Mouse (Mus musculus): ENCODE results near the gene Ank3. TPM values are rescaled to one million over a fixed set of nuclear protein-coding genes. Genes with fewer than 3 reads are reported as not detected.
A peak's percentile ranks its signal among the peaks of the same experiment; 100 is the strongest.
"Not testable (repeated sequence)": the region's sequence is repeated elsewhere in the genome, so short reads cannot be mapped to it uniquely, and the experiment has no call there.

The Ank3 gene
- polyA plus RNA-seq, 1 experiment from 2014 or later: 60.0 TPM

- Histone ChIP-seq H3K27me3 (replicated peaks; ENCODE audit: control insufficient read depth, insufficient read depth, low read length) (no peaks in the 10 kb centered on the region), H3K4me2 (ENCODE audit: low read length) (no peak overlapping the region), H3K9ac (ENCODE audit: low read length) (no peak overlapping the region), H3K27ac (ENCODE audit: low read depth, low read length) (no peak overlapping the region), H3K4me1 (ENCODE audit: control insufficient read depth, insufficient read depth, low read length) (no peaks in the 10 kb centered on the region), H3K36me3 (ENCODE audit: control insufficient read depth, insufficient read depth, low read length) (peaks cover 46% of the 10 kb centered on the region), H3K9me3 (replicated peaks; ENCODE audit: control insufficient read depth, low read length) (no peaks in the 10 kb centered on the region), H3K4me3 (ENCODE audit: low read depth, low read length) (no peak overlapping the region)
- WGBS: 64% methylated on average over 5 of the region's 5 CpGs
- ATAC-seq: no peak
- DNase-seq (ENCODE audit: low spot score): no peak
These were observed 499.4 kb downstream of the Ank3 start for GRCm38 (mm10) chr10:69897927-69898326.

DNA sequence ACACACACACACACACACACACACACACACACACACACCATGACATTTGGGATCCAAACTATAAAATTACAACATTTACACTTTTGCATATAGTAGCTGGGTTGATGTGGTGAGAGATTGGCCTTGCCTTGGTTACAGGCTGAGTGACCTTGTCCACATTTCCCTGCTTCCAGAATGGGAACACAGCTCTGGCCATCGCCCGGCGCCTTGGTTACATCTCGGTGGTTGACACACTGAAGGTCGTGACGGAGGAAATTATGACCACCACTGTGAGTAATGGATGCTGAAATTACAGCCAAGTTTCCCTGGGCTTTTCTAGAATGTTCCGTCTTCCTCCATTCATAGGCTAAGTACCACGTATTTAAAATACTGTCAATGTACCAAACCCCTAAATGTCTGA lies 500.2 kb downstream of the Ank3 start:
- no peak overlapping the region for H3K9ac ChIP-seq (ENCODE audit: low read length)
- no peaks in the 10 kb centered on the region for H3K9me3 ChIP-seq (replicated peaks; ENCODE audit: control insufficient read depth, low read length)
- no peak overlapping the region for H3K27ac ChIP-seq (ENCODE audit: low read depth, low read length)
- WGBS: 96% methylated on average over 8 of the region's 8 CpGs
- H3K4me3 ChIP-seq (ENCODE audit: low read depth, low read length): no peak overlapping the region
- H3K4me2 ChIP-seq (ENCODE audit: low read length): no peak overlapping the region
- H3K36me3 ChIP-seq (ENCODE audit: control insufficient read depth, insufficient read depth, low read length): peaks cover 40% of the 10 kb centered on the region
- H3K4me1 ChIP-seq (ENCODE audit: control insufficient read depth, insufficient read depth, low read length): no peaks in the 10 kb centered on the region
- no peak for ATAC-seq
- H3K27me3 ChIP-seq (replicated peaks; ENCODE audit: control insufficient read depth, insufficient read depth, low read length): no peaks in the 10 kb centered on the region
- no peak for DNase-seq (ENCODE audit: low spot score)

DNA sequence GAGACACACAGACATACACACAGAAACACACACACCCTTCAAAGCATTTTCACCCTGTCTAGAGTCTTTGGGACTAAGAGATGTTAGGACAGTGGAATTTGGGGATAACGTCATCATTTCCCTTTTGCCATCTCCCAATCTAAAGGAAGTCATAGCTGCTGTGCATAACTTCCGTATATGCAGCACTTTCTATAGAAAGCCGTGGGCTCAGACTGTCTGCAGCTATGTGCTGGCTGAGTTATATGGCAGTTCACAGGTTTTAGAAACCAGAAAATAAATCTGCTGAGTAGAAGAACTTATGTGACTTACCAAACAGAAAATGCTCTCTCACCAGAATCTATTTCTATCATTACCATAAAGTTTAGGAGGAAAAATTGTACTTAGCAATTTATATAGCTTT lies 501.2 kb downstream of the Ank3 start:
- Histone ChIP-seq H3K9ac (ENCODE audit: low read length) (no peak overlapping the region), H3K36me3 (ENCODE audit: control insufficient read depth, insufficient read depth, low read length) (peaks cover 36% of the 10 kb centered on the region), H3K4me1 (ENCODE audit: control insufficient read depth, insufficient read depth, low read length) (no peaks in the 10 kb centered on the region), H3K4me3 (ENCODE audit: low read depth, low read length) (no peak overlapping the region), H3K27ac (ENCODE audit: low read depth, low read length) (no peak overlapping the region), H3K4me2 (ENCODE audit: low read length) (no peak overlapping the region), H3K27me3 (replicated peaks; ENCODE audit: control insufficient read depth, insufficient read depth, low read length) (no peaks in the 10 kb centered on the region), H3K9me3 (replicated peaks; ENCODE audit: control insufficient read depth, low read length) (no peaks in the 10 kb centered on the region)
- ATAC-seq (no peak), DNase-seq (ENCODE audit: low spot score) (no peak)
- WGBS: 87% methylated on average over 3 of the region's 3 CpGs

DNA sequence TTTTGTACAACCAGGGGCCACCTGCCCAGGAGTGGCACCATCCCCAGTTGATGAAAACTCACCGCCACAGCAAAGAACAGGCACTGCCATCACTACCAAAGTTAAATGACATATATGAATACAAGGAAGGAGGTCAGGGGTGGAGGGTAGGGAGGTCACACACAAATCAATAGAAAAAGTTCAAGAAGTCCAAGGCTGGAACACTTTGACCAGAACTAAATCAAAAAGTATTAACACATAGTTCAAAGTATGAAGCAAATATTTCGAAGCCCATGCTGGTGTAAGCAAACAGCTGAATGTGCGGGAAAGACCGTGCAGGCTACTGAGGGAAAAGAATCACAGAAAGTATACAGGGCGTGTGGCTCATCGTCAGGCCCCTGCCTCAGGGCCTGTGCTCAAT lies 503.5 kb downstream of the Ank3 start:
- Histone ChIP-seq H3K4me2 (ENCODE audit: low read length) (no peak overlapping the region), H3K27ac (ENCODE audit: low read depth, low read length) (no peak overlapping the region), H3K4me3 (ENCODE audit: low read depth, low read length) (no peak overlapping the region), H3K36me3 (ENCODE audit: control insufficient read depth, insufficient read depth, low read length) (peaks cover 36% of the 10 kb centered on the region), H3K27me3 (replicated peaks; ENCODE audit: control insufficient read depth, insufficient read depth, low read length) (no peaks in the 10 kb centered on the region), H3K4me1 (ENCODE audit: control insufficient read depth, insufficient read depth, low read length) (no peaks in the 10 kb centered on the region), H3K9me3 (replicated peaks; ENCODE audit: control insufficient read depth, low read length) (no peaks in the 10 kb centered on the region), H3K9ac (ENCODE audit: low read length) (no peak overlapping the region)
- WGBS: 91% methylated on average over 6 of the region's 6 CpGs
- no peak for DNase-seq (ENCODE audit: low spot score)
- no peak for ATAC-seq

DNA sequence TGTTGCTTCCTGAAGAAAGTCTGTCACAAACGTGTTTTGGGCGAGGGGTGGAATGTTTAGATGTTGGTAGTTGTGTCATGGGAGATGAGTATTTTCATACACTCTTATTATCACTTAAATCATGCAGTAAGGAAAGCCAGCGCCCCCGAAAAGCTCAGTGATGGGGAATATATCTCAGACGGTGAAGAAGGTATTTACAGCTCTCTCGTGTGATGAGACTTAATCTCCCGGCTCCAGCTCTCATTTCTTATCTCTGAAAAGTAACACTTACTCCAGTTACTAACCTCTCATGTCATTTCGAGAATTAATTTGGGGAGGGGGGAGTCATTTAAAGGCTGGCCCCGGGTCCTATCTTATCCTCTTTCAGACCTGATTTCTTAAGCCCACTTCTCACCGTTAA lies 505.7 kb downstream of the Ank3 start:
- no peaks in the 10 kb centered on the region for H3K27me3 ChIP-seq (replicated peaks; ENCODE audit: control insufficient read depth, insufficient read depth, low read length)
- no peak overlapping the region for H3K27ac ChIP-seq (ENCODE audit: low read depth, low read length)
- no peaks in the 10 kb centered on the region for H3K4me1 ChIP-seq (ENCODE audit: control insufficient read depth, insufficient read depth, low read length)
- DNase-seq (ENCODE audit: low spot score): no peak
- no peak overlapping the region for H3K4me2 ChIP-seq (ENCODE audit: low read length)
- H3K36me3 ChIP-seq (ENCODE audit: control insufficient read depth, insufficient read depth, low read length): peaks cover 22% of the 10 kb centered on the region
- H3K4me3 ChIP-seq (ENCODE audit: low read depth, low read length): no peak overlapping the region
- ATAC-seq: no peak
- no peaks in the 10 kb centered on the region for H3K9me3 ChIP-seq (replicated peaks; ENCODE audit: control insufficient read depth, low read length)
- WGBS: 74% methylated on average over 10 of the region's 10 CpGs
- H3K9ac ChIP-seq (ENCODE audit: low read length): no peak overlapping the region

GRCm38 (mm10) chr10:69907795-69908764 lies 509.5 kb downstream of the Ank3 start:
- Histone ChIP-seq H3K27me3 (replicated peaks; ENCODE audit: control insufficient read depth, insufficient read depth, low read length) (no peaks in the 10 kb centered on the region), H3K9ac (ENCODE audit: low read length) (no peak overlapping the region), H3K36me3 (ENCODE audit: control insufficient read depth, insufficient read depth, low read length) (no peaks in the 10 kb centered on the region), H3K9me3 (replicated peaks; ENCODE audit: control insufficient read depth, low read length) (no peaks in the 10 kb centered on the region), H3K4me1 (ENCODE audit: control insufficient read depth, insufficient read depth, low read length) (no peaks in the 10 kb centered on the region), H3K4me3 (ENCODE audit: low read depth, low read length) (no peak overlapping the region), H3K27ac (ENCODE audit: low read depth, low read length) (no peak overlapping the region), H3K4me2 (ENCODE audit: low read length) (no peak overlapping the region)
- WGBS: 49% methylated on average over 12 of the region's 12 CpGs
- ATAC-seq (no peak), DNase-seq (ENCODE audit: low spot score) (no peak)

DNA sequence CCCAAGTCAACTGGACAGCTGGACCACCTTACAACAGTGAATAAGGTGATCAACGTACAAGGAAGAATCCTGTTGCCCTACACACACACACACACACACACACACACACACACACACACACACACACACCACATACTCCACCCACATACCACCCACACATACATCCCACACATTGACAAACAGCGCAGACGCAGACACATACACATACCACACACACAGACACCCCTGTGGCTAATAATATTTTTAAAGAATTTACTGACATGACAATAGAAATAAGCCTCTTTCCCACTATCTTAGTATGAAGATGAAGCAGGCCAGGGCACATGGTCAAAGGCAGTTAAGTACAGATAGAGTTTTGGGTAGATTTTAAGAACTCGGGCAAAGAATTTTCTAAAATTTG lies 511.3 kb downstream of the Ank3 start:
- Histone ChIP-seq H3K4me3 (ENCODE audit: low read depth, low read length) (no peak overlapping the region), H3K27ac (ENCODE audit: low read depth, low read length) (no peak overlapping the region), H3K27me3 (replicated peaks; ENCODE audit: control insufficient read depth, insufficient read depth, low read length) (no peaks in the 10 kb centered on the region), H3K9me3 (replicated peaks; ENCODE audit: control insufficient read depth, low read length) (no peaks in the 10 kb centered on the region), H3K4me2 (ENCODE audit: low read length) (no peak overlapping the region), H3K36me3 (ENCODE audit: control insufficient read depth, insufficient read depth, low read length) (no peaks in the 10 kb centered on the region), H3K9ac (ENCODE audit: low read length) (no peak overlapping the region), H3K4me1 (ENCODE audit: control insufficient read depth, insufficient read depth, low read length) (no peaks in the 10 kb centered on the region)
- 85% methylated on average over 4 of the region's 4 CpGs for WGBS
- ATAC-seq: no peak
- DNase-seq (ENCODE audit: low spot score): no peak

DNA sequence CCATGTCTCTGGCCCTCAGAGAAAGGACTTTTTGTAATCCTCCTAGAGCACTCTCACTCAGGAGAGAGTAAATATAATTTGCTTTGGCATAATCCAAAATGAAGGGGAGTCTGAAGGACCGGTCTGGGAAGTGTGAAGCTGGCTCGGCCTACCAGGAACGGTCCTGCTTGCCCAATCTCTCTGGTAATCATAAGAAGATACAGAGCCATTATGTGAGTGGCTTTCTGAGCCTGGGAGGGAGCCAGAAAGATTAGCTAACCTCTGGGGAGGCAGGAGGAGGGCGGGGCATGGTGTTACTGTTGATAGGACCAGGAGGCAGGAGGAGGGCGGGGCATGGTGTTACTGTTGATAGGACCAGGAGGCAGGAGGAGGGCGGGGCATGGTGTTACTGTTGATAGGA lies 511.7 kb downstream of the Ank3 start:
- 4% methylated on average over 4 of the region's 6 CpGs for WGBS
- H3K9me3 ChIP-seq (replicated peaks; ENCODE audit: control insufficient read depth, low read length); ATAC-seq; H3K4me2 ChIP-seq (ENCODE audit: low read length); H3K27ac ChIP-seq (ENCODE audit: low read depth, low read length); H3K27me3 ChIP-seq (replicated peaks; ENCODE audit: control insufficient read depth, insufficient read depth, low read length); H3K9ac ChIP-seq (ENCODE audit: low read length); H3K36me3 ChIP-seq (ENCODE audit: control insufficient read depth, insufficient read depth, low read length); H3K4me3 ChIP-seq (ENCODE audit: low read depth, low read length); H3K4me1 ChIP-seq (ENCODE audit: control insufficient read depth, insufficient read depth, low read length): not testable (repeated sequence)
- peak; percentile 15 for DNase-seq (ENCODE audit: low spot score)

DNA sequence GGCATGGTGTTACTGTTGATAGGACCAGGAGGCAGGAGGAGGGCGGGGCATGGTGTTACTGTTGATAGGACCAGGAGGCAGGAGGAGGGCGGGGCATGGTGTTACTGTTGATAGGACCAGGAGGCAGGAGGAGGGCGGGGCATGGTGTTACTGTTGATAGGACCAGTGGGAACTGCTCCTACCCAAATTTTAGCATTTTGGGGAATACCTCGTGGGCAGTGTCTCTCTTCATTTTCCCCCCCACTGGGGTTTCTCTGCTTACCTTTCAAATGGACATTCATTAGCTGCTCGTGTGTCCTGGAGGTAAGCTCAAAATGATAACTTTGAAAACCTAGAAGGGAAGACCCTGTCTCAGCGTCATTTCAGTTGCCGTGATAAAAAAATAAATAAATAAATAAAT lies 512.2 kb downstream of the Ank3 start:
- not testable (repeated sequence) for H3K9ac ChIP-seq (ENCODE audit: low read length); ATAC-seq; H3K36me3 ChIP-seq (ENCODE audit: control insufficient read depth, insufficient read depth, low read length); H3K4me1 ChIP-seq (ENCODE audit: control insufficient read depth, insufficient read depth, low read length); H3K9me3 ChIP-seq (replicated peaks; ENCODE audit: control insufficient read depth, low read length); H3K4me2 ChIP-seq (ENCODE audit: low read length); H3K27me3 ChIP-seq (replicated peaks; ENCODE audit: control insufficient read depth, insufficient read depth, low read length); DNase-seq (ENCODE audit: low spot score); H3K4me3 ChIP-seq (ENCODE audit: low read depth, low read length); H3K27ac ChIP-seq (ENCODE audit: low read depth, low read length)
- WGBS: 34% methylated on average over 5 of the region's 7 CpGs

Data from forebrain, embryonic 14.5 days (tissue).